Mouse (Mus musculus) layer of hippocampus, adult 9-11 months (tissue): ENCODE measurements around the gene Lasp1.
A peak's percentile ranks its signal among the peaks of the same experiment; 100 is the strongest.
"Not testable (repeated sequence)": the region's sequence is repeated elsewhere in the genome, so short reads cannot be mapped to it uniquely, and the experiment has no call there.

Experiments
- DNase-seq: peaks from one replicate; pipeline ENCODE4 v3.0.0; 2022

The Lasp1 gene

DNA sequence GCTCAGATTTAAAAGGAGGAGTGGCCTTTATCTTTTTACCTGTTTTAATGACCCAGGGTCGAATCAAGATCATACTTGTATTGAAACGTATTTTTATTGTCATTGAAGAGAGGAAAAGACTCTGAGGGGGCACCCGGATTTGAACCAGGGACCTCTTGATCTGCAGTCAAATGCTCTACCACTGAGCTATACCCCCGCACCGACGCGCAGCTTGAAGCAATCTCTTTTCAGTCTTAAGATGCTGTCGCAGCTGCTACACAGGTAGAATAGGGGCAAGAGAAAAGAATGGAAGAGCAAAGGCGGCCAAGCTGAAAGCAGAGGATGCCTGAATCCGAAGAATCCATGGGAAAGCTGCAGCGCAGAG lies at the start of gene Lasp1:
Lasp1 (plus strand) TSS at position 219 of the 364 bp plus-strand sequence.
- peak; percentile 87 for DNase-seq

DNA sequence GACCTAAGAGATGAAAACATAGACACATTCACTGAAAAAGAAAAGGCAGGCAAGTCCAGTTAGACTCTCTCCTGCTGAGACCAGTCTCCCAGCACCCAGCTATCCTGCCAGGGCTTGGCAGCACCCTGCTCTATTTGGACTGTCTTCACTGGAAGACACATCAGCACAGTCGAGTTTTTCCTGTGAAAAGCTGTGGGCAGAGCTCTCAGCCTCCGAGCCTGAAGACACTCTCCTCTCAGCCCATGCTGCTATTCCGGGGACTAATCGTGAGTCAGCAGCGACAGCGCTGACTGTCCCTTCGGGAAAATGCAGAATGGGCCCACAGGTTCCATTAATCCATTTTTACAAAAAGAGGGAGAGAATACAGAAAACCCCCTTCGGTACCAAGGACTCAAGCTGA lies 45.5 kb upstream of the Lasp1 start:
- DNase-seq, result no peak

DNA sequence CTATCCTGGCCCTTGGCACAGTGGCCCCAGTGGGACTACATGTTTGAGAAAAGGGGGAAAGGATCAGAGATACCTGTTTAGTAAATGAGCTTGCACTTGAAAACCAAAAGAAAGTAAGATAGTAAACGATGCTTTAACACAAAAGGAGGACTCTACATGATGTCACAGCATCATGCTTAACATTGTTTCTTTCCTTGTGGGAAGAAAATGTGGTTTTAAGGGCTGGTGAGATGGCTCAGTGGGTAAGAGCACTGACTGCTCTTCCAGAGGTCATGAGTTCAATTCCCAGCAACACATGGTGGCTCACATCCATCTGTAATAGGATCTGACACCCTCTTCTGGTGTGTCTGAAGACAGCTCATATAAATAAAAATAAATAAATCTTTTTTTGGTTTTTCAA lies 40.7 kb upstream of the Lasp1 start:
- no peak for DNase-seq

DNA sequence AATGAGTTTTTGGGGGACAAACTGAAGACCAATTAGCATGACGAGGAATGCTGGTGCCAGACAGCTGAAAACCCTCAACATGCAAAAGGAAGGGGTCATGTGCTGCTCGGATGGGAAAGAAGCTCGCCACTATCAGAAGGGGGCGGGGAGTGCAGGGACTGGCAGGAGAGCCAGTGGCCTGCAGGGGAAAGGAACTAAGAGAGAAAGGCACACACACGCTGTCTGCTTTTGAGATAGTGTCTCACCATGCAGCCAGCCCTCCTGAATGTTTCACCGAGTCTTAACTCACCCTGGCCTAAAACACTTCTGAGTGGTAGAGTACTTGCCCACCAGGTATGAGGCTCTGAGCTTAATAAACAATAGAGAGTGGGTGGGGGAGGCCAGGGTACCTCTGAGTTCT lies 39.9 kb upstream of the Lasp1 start:
- no peak for DNase-seq

DNA sequence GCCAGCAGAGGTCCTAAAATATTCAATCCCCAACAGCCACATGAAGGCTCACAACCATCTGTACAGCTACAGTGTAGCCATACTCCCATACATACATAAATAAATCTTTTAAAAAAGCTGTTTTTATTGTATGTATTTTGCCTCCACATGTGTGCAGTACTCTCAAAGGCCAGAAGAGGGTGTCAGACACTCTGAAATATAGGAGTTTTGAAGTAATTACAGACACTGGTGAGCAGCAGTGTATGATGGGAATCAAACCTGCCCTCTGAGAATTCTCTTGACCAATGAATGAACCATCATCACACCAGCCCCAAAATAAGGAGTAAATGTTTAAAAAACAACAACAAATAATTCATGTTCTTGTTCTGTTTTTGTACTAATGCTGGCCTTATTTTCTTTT lies 37.2 kb upstream of the Lasp1 start:
- DNase-seq, result no peak

DNA sequence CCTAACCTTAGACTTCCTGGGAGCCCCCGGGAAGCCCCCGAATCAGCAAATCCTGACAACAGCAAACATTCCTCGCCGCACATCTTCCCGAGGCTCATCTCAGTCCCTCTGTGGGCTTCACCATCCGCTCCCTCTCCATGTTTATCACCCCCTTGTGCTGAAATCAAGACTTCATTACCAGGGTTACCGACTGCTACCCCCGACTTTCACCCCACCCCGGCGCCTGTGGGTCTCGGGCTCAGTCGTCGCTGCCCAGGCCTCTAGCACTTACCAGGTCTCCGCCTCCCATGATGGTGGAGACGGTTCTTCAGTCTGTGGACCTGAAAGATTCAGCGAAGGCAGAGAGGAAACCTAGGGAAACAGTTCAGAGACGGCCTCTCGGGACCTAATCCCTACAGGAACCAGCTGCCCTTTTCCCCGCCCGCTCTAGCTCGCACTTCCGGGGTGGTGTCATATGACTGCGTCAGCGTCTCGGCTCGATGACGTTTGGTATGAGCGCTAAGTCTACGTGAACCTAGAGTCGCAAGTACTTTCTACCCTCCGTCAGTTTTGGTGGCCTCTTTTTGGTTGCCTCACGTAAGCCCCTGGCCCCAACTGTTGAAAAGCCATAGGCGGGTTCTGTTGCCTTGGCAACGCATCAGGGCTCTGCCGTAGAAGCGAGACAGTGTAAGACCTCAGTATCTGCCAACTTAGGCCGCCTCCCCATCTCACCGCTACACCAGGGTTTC lies 32.5 kb upstream of the Lasp1 start, which contains the start of gene Cwc25:
Cwc25 (minus strand) TSS at position 403 of the 728 bp plus-strand sequence.
- DNase-seq, result peak; percentile 96

DNA sequence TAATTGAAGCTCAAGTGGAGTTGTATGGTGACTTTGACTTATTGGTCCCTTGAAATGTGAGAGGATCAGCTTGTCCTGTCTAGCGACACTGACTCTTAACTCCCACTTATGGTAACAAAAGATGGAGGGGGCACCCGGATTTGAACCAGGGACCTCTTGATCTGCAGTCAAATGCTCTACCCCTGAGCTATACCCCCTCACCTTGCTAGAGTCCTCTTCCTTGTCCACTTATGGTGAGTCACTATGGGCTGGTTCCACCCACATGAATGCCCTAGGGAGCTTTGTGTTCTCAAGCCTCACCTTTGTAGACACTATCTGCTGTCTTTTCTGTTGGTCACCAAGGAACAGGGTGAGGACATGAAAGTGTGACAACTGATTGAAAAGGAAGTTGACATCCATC lies 29.1 kb upstream of the Lasp1 start:
- DNase-seq, result no peak

DNA sequence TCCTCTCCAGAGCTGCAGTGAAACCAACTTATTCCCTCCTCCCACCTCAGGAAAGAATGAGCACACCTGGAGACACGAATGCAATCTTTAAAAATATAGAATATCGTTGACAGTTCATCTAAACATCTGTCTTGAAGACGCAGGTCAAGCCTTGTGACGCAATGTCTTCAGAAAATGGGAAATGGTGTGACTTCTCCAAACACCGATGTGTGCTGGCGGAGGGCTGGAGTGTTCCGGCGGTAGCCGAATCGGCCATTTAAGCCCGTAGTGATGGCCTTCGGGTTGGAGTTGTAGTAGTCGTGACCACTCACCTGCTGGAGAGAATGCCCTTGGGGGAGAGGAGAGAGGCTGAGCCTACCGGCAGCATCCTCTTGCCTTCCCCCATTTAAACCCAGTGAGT lies 27.4 kb upstream of the Lasp1 start:
- DNase-seq, result no peak

DNA sequence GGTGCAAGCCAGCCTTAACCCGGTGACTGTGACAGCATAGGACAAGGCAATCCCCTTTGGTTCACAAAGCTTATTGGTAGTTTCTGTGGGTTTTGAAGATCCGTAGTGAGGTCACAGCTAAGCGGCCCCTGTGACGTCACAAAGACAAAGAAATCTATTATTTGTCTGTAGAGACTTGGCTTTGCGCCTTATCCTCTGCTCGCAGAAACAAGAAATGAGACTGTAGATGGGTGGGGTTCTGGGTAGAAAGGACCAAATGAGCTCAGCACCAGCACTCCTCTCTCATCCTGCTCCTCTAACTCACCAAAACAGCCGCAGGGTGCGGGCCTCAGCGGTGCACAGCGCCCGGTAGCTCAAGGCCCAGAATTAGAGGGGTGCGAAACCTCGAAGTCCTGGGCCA lies 23.6 kb upstream of the Lasp1 start:
- DNase-seq, result no peak

DNA sequence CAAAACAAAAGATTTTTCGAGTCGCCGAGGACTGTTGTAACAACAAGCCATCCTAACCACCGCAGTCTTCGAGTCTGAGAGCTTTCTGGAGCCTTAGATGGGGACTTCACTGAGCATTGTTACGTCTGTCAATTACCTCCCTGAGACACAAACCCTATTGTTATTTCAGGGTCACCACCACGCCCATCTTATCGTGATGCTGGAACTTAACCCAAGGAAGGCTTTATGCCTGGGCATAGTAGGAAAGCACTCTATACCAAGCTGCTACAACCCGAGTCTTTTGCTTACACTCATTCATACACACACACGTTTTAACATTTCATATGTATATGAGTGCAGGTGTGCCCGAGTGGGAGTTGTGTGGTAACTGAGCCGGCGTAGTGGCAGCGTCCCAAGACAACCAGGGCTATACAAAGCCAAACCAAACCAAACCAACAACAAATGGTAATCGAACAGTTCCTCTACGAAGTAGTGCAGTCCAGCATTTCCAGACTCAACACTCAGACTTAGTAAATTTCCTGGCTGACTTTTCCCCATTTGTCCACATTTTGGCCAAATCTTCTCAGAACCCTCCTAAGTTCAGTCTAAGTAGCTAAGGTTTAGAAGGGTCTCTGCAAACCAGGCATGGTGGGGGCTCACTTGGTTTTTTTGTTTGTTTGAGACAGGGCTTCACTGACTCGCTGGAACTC lies 22.8 kb upstream of the Lasp1 start, which contains the start of gene 1700001P01Rik:
1700001P01Rik (minus strand) TSS at position 111 of the 689 bp plus-strand sequence.
- no peak for DNase-seq

DNA sequence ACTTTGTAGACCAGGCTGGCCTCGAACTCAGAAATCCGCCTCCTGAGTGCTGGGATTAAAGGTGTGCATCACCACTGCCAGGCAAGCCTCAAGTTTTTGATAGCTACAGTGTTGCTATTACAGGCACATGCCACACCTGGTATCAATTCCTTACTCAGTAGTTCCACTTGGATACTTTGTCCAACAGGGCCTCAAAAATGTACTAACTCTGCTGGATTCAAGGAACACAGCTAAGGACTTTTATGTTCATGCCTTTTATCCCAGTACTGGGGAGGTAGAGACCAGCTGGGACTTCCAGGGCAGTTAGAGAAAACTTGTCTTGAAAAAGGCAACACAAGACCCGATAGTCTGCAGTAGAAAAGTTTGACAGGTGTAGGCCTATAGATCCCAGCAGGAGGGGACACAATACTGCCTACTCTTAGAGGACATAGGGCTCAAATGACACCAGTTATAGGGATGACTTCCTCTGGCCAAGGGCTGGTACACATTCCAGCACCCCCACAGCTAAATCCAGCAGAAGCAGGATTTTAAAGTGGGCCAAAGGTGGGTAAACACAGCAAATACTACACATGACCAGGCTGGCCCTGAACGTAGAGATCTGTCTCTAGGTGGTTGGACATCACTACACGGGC lies 22.2 kb upstream of the Lasp1 start:
- no peak for DNase-seq

DNA sequence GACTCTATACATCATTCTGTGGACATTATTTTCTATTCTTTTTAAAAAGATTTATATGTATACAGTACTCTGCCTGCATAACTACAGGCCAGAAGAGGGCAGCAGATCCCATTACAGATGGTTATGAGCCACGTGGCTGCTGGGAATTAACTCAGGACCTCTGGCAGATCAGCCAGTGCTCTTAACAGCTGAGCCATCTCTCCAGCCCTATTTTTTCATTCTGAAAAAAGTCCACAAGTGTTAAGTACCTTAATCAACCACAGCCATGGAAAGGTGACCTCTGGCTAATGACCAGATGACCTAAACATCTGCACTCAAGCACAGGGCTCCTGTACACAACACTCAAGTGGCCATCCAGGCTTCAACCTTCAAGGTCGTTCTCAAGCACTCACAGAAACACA lies 21.7 kb upstream of the Lasp1 start:
- DNase-seq, result no peak

DNA sequence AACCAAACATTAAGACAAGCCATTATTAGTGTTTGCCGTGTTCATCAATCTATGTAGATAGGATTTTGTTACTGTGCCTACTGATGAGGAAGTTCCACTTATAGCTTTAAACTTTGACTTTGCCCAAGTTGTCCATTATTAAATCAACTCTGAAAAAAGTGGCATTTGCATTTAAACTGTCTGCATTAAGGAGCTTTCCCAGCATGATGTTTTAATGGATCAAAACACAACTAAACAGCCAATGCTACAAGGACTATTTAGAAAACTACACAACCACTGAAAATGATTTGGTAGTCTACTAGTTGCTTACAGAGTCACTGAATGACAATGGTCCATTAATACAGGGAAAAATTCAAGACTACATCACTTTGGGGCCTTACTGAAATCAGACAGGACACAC lies 19.9 kb upstream of the Lasp1 start:
- DNase-seq, result no peak

DNA sequence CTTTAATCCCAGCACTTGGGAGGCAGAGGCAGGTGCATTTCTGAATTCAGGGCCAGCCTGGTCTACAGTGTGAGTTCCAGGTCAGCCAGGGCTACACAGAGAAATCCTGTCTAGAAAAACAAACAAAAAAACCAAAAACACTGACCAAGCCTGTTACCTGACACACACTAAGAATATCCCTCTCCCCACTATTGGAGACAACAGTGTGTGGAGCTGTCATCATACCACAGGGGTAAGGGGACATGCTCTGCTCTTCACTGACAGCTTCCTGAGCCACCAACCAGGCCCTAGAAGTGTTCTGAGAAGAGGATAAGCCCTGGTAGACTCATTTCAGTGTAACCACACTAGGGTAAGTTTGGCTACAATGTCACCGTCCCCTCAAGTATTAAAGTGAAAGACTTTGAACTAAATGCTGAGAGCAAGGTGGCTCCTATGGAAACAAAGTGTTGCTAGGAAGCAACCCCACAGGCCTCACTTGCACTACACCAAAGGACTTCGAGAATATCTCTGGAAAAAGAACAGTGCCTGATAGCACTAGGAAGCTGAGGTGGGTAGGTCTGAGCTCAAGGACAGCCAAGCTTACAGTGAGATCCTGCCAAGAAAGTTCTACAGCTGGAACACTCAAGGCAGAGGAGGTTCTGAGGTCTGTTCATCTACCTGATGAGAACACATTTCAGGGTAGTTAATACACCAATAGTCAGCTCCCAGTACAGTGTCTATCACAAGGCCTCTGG lies 18.7 kb upstream of the Lasp1 start:
- DNase-seq, result no peak

DNA sequence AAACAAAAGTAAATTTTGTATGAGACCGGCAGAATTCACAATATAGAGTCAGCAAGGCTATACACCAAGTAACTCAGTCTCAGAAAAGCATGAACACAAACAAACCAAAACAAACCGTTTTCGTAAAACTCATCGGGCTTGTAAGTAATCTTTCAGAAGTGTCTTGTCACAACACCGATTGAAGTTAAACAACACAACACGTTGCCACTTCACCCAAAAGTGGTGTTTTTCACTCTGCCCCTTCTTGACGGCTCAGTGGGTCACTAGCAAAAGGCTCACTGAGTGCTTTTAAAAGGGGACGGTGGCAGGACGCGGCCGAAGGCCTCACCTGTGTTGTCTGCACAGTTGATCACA lies 17.3 kb upstream of the Lasp1 start:
- DNase-seq, result no peak

DNA sequence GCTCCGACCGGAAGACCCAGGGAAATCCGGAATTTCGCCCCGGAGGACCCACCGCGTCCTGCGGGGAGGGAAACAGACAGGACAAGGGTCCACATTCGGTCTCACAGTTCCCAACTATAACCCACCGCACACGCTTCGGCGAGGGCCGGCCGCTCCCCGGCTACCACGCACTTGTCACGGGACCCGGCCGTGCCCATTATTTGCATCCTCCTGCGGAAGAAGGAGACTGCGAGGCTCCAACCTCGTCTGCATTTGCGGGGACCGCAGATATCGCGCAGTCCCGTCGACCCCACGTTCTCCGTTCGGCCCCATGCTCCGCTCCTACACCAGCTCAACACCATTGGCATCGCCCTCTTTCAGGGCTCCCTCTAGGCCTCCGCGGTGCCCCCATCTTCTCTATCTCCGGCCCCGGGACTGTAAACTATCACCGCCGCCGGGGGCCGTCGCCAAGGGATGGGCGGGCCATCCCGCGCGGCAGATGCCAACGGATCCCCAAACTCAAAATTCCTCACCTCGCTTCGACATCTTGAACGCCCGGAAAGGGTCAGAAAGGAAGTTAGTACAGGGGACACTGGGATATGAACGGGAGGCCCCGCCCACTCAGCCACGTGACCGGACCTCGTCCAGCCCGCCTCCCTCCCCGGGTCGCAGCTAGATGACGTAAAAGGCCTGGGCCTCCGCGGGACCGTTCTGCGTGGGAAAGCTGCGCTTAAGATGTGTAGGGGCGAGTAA lies 16.8 kb upstream of the Lasp1 start, which contains the start of gene Rpl23:
Rpl23 (minus strand) TSS at position 606 of the 732 bp plus-strand sequence.
- peak; percentile 99 for DNase-seq

DNA sequence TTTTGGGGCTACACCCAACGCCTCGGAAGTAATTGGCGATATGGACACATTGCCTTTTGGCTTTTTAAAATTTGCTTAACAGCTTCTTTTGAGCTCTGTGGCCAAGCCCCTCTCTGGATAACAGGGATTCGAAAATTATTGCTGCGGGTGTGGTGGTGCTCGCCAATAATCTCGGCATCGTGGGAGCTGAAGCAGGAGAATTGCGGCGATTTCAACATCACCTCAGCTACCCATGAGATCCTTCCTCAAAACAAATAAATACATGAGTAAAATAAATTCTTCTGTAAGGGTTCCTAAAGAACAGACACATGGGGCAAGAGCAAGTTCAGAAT lies 16.3 kb upstream of the Lasp1 start:
- no peak for DNase-seq

DNA sequence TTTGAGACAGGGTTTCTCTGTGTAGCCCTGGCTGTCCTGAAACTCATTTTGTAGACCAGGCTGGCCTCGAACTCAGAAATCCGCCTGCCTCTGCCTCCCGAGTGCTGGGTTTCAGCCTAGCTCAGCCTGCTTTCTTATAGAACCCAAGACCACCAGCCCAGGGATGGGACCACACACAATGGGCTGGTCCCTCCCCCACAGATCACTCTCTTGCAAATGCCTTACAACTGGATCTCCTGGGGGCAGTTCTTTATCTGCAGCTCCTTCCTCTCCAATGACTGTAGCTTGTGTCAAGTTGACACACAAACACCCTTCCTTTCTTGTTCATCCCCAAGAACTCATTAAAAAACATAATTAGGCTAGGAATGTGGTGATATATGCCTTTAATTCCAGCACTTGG lies 10.8 kb upstream of the Lasp1 start:
- DNase-seq, result no peak

DNA sequence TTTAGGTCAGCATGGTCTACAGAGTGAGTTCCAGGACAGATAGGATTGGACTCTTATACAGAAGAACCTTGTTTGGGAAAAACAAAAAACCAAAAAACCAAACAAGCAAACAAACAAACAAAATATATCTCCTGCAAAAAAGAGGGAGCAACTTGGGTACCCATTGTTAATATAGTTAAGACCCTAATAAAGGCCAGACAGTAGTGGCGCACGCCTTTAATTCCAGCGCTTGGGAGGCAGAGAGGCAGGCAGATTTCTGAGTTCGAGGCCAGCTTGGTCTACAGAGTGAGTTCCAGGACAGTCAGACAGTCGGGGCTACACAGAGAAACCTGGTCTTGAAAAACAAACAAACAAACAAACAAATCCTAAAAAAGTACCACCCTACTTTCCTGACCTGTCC lies 9.1 kb upstream of the Lasp1 start:
- no peak for DNase-seq

DNA sequence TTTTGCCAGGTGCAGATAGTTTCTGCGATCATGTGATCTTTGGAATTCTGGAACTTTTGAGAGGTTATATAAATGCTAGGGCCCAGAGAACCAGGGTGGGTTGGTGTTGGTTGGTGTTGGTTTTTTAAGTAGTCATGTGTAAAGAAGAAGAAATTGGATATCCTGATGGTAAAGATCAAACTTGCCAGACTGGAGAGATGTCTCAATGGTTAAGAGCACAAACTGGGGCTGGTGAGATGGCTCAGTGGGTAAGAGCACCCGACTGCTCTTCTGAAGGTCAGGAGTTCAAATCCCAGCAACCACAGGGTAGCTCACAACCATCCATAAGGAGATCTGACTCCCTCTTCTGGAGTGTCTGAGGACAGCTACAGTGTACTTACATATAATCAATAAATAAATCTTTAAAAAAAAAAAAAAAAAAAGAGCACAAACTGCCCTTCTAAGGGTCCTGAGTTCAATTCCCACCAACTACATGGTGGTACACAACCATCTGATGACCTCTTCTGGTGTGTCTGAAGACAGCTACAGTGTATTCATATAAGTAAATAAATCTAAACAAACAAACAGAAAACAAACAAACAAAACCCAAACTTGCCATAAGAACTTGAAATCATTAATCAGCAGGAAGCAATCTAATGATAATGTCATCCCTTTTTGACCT lies 7.9 kb upstream of the Lasp1 start:
- DNase-seq, result not testable (repeated sequence)

DNA sequence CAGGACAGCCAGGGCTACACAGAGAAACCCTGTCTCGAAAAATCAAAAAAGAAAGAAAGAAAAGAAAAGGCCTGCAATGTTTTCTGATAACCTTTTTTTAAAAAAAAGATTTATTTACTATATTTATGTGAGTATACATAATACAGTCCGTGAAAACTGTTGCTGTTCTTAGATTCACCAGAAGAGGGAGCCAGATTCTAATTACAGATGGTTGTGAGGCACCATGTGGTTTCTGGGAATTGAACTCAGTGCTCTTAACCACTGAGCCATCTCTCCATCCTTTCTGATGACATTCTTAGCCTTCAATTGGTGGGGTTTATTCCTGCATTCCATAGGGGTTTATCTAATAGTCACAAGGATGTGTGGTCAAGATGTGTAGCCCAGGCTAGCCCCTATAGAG lies 5.6 kb upstream of the Lasp1 start:
- no peak for DNase-seq

DNA sequence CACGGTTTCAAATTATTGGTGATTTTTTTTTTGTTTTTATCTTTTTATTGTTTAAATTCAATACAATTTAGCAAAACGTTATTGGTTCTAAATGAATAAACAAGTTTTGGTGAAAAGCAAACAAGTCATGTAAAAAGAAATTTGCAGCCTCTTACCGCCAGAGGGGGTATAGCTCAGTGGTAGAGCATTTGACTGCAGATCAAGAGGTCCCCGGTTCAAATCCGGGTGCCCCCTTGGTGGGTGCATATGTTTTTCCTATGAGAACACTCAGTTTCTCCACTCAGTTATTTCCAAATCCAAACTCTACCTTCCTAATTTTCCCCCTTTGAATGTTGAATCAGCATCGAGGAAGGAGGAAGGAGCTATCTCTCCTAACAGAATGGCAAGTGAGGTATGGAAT lies 1.9 kb upstream of the Lasp1 start:
- DNase-seq, result peak; percentile 76
